Mouse (Mus musculus) brain, adult 2 months (tissue): ENCODE results near the gene Qk.
A peak's percentile ranks its signal among the peaks of the same experiment; 100 is the strongest.

Source experiments
- DNase-seq: peaks from one replicate; pipeline ENCODE4 v3.0.0; 2011; ENCODE audit warnings: low read depth, low spot score

The Qk gene

DNA sequence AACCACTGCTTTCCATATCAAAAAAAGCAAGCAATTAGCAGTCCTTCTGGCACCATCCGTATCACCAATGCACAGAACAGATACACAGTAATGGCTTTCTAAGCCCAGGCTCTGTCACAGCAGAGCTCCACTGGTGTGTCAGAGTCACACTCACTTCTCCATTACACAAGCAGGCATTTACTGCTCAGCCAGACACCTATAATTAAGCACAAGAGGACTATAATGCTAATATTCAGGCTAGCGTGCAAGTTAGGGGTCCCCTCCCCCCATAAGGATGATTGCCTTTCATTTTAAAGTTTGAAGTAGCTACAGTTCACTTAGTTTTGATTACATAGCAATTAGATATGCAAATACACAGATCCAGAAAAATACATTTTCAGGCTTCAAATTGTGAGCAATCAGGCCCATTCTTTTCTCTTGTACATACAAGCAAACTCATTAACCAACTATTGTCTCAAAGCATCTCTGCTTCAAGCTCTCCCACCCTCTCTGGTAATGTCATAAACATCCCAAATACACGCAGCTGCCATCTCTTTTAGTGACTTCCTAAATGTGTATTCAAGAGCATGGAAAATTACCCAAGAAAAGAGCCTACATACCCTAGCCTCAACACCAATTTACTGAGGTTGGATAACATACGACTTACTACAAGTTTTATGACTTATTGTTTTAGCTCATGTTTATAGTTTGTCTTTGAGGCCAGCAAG, 68.2 kb downstream of the Qk start:
- peak; percentile 55 for DNase-seq

DNA sequence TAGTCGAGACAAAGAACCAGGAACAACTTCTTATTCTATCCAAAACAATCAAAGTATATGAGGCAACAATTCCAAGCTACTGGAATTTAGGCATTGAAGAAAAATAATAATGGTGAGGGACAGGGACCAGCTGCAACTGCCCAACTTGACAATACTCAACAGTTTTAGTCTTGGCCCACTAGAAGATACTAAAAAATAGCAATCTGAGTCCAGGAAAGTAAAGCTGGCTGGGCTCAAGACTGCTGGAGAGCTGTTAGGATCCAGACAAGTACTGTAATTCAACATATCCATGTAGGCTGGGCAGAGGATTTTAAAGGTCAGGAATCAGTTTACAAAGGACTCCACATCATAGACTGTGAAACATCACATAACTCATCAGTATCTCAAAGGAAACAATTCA, 79.6 kb downstream of the Qk start:
- DNase-seq = no peak

DNA sequence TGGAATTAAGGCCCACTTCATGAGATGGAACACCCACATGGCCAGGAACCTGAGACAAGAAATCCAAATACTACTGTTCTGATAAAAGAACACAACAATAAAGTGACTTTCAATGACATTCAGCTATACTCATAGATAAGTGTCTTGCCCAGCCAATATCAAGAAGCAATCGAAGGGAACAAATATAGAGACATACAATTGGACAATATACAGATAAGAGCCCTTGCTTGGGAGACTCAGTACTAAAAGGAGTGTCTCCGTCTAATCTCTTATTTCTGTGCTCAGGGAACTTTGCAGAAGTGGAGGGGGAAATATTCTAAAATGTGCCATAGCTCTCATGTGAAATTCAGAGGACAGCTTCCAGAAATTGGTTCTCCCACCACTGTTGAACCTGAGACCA, 83.1 kb downstream of the Qk start:
- no peak for DNase-seq

DNA sequence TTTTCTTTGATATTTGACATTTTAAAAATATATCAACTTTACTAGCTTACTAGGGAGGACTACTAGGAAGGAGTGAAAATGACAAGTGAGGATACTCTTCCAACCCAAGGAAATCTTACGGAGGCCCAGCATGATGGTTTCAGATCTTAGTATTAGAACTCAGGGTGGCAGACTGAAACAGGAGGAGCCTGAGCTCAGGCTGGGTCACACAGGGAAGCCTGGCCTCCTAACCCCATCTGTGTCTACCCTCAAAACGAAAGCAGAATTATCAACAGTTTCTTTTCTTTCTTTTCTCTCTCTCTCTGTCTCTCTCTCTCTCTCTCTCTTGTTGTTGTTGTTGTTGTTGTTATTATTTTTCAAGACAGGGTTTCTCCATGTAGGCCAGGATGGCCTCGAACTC, 87.2 kb downstream of the Qk start:
- no peak for DNase-seq

DNA sequence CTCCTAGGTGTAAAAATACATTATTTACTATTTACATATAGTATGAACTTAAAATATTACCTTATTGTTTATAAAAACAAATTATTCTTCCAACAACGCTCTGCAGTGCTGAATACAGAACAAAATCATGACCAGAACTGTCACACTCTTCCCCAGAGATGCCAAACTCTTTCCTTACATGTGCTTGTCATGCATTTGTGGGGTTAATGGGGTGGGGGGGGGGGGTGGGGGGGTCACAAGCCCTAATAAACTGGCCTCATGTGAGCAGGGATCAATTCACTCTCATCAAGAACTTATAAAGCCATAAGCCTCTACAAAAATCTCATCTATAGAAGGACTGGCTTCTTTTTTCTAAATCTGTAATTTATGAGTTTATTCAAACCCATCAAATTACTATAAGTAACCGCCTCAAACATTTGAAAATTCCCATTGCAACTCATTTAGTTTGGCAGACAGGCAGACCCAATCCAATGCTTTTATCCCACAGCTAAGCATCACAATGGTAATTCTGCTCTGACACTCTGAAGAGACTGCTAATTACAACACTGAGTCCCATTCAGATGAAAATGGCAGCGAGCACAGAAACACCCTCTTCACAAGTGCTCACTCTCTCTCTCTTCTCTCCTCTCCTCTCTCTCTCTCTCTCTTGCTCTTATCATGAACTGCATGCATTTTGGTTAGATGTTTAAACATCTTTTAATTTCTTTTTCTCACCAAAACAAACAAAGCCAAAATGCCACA, 91.7 kb downstream of the Qk start:
- DNase-seq = peak; percentile 65

- DNase-seq = no peak
Measured at GRCm38 (mm10) chr17:10216164-10216563, 103.5 kb downstream of the Qk start.

- no peak for DNase-seq
Measured at GRCm38 (mm10) chr17:10209154-10209777, 110.4 kb downstream of the Qk start.

- peak; percentile 31 for DNase-seq
Measured at GRCm38 (mm10) chr17:10198662-10199061, 121.0 kb downstream of the Qk start.

- peak; percentile 52 for DNase-seq
Measured at GRCm38 (mm10) chr17:10198231-10198630, 121.4 kb downstream of the Qk start.

DNA sequence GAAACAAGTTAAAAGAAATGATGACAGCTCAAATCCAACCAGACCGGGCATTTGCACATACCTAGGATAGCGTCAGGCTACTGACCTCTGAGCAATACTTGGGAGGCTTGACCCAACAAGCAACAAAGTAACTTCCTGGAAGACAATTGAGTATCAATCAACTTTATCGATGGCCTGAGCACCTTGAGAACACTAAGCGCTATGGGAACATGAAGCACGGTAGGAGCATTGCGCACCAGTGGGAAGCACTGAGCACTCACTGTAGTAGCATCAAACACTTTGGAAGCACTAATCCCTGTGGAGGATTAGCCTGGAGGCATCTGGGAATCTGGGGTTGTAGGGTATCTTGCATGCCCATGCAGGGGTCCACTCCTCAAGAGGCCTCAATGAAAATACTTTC, 124.0 kb downstream of the Qk start:
- no peak for DNase-seq

- DNase-seq = no peak
Measured at GRCm38 (mm10) chr17:10190857-10191256, 128.8 kb downstream of the Qk start.

DNA sequence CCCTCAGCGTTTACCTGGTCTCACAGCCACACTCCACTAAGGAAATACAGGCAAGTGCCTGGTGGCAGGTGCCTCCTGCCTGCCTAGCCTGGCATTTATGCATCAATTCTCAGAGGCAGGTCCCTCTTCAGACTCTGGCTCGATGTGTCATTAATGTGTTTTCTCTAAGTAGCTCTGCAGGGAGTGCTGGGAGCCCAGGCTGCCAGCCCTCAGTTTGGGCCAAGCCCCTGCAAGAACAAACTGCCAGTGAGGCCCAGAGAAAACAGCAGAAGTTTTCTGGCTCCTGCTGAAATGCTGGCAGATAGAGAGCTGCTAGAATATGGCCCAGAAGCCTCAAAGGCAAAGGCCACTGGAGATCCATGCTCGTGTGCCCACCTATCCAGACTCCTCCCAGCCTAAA, 131.2 kb downstream of the Qk start:
- no peak for DNase-seq

- peak; percentile 72 for DNase-seq
Measured at GRCm38 (mm10) chr17:10187431-10188020, 132.1 kb downstream of the Qk start.

DNA sequence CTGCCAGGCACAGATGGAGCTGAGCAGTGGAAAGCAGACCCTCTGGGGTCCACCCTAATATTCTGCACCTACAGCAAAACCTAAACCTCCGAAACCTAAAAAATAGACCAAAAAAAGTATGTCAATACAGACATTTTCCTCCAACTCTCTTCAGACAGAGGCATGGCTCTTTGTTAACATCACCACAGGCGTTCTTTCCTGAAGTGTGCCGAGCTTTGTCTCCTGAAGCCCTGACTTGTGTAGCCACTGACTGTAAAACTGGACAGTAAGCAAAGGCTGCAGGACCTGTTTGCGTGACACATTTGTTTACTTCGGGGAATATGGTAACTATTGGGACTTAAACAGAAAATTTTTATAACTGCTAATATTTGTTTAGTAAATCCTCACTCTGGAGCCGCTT, 137.9 kb downstream of the Qk start:
- DNase-seq = no peak

DNA sequence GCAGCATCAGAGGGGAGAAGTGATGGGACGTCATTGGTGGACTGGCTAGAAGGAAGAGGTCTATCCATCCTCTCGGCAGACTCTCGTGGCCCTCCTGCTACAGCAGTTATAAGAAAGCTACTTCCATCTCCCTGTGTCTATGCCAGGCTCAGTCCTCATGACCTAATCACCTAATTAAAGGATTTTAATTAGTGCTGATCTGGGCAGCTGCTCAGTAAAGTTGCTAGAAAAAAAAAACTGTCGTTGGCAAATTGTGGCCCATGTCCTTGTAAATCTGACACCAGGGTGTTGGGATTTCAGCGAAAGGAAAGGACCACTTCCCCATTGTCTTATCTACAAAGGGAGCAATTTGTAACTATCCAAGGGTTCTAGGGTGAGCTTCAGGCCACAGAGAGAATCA, 142.6 kb downstream of the Qk start:
- no peak for DNase-seq

GRCm38 (mm10) chr17:10161258-10161657, 158.4 kb downstream of the Qk start:
- DNase-seq = peak; percentile 31

DNA sequence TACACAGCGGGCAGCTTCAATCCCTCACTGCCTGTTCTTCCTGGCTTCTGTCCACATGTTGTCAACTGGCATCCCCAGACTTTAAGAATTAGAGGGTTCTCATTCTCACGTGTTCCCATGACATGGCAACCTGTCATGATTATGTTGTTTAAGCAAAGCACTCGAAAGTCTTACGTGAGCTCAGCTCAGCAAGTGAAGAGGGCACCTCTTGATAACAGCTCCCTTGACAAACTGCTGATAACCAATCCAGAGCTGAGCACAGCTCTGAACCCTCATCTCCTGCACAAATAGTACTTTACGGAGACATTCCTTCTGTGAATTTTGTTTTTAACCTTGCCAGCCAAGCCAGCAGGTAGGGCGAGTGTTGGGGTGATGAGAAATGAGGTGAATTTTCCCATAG, 159.2 kb downstream of the Qk start:
- DNase-seq = no peak

DNA sequence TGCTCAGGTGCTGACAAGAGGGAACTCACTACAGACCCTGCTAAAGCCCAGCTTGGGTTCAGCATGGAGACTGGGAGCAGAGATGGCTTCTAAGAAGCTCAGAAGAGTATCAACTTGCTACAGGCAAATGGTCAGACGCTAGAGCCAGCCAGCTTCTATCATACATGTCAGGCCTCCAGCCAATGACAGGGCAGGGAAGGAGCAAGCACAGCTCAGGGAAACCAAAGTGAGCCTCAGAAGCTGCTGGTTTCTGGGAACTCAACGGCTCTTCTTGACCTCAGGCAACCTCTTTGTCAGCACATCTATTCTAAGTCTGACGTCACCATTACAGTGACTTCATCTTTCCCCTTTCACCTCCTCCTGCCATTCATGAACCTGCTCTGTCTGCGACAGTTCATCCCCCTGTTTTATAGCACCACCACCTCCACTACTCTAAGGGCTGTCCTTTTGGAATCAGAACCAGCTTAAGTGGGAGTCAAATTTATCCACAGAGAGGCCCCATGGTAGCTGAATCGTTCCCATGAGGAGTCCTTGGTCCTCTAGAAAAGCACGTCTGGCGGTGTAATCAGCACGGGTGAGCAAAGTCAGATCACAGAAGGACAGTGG, 166.7 kb downstream of the Qk start:
- peak; percentile 13 for DNase-seq
